Mouse (Mus musculus): ENCODE data around the gene Pih1d2. TPM values are rescaled to one million over a fixed set of nuclear protein-coding genes. Genes with fewer than 3 reads are reported as not detected.
A peak's percentile ranks its signal among the peaks of the same experiment; 100 is the strongest.

Pih1d2 gene
- polyA plus RNA-seq, 1 experiment: 2.3 TPM

GRCm38 (mm10) chr9:50590856-50591518 lies 26.1 kb upstream of the Pih1d2 start:
- TF ChIP-seq POLR2A (IDR thresholded peaks at IDR 0.05; ENCODE audit: borderline replicate concordance, insufficient read depth, low read length) (no peak), CTCF (IDR thresholded peaks at IDR 0.05; ENCODE audit: borderline replicate concordance, insufficient read depth, low read depth, low read length) (no peak)
- 72% methylated on average over 10 of the region's 10 CpGs for WGBS
- no peak overlapping the region for H3K4me3 ChIP-seq (replicated peaks; ENCODE audit: insufficient read depth, low read depth, low read length)

GRCm38 (mm10) chr9:50592955-50593354 lies 24.2 kb upstream of the Pih1d2 start:
- DNase-seq: no peak
- no peaks in the 10 kb centered on the region for H3K4me1 ChIP-seq (ENCODE audit: control insufficient read depth, insufficient read depth, low read length)
- no peaks in the 10 kb centered on the region for H3K27me3 ChIP-seq (ENCODE audit: control insufficient read depth, insufficient read depth, low read length)
- TF ChIP-seq CTCF (IDR thresholded peaks at IDR 0.05; ENCODE audit: borderline replicate concordance, insufficient read depth, low read depth, low read length) (no peak), POLR2A (IDR thresholded peaks at IDR 0.05; ENCODE audit: borderline replicate concordance, insufficient read depth, low read length) (no peak)
- no peak overlapping the region for H3K27ac ChIP-seq (ENCODE audit: insufficient read depth, low read length)
- H3K4me3 ChIP-seq (replicated peaks; ENCODE audit: insufficient read depth, low read depth, low read length): no peak overlapping the region
- 88% methylated on average over 9 of the region's 9 CpGs for WGBS

More at GRCm38 (mm10) chr9:50590856-50591518, 26.1 kb upstream of the Pih1d2 start:
- DNase-seq: no peak
- no peaks in the 10 kb centered on the region for H3K27me3 ChIP-seq (ENCODE audit: control insufficient read depth, insufficient read depth, low read length)
- H3K27ac ChIP-seq (ENCODE audit: insufficient read depth, low read length): no peak overlapping the region
- no peaks in the 10 kb centered on the region for H3K4me1 ChIP-seq (ENCODE audit: control insufficient read depth, insufficient read depth, low read length)

GRCm38 (mm10) chr9:50593544-50593943 lies 23.6 kb upstream of the Pih1d2 start:
- 73% methylated on average over 3 of the region's 3 CpGs for WGBS
- no peak for TF ChIP-seq POLR2A (IDR thresholded peaks at IDR 0.05; ENCODE audit: borderline replicate concordance, insufficient read depth, low read length)
- TF ChIP-seq CTCF (IDR thresholded peaks at IDR 0.05; ENCODE audit: borderline replicate concordance, insufficient read depth, low read depth, low read length): peak; percentile 38; the same call in 1 of the 2 replicates
- no peak for DNase-seq
- H3K27me3 ChIP-seq (ENCODE audit: control insufficient read depth, insufficient read depth, low read length): no peaks in the 10 kb centered on the region
- H3K27ac ChIP-seq (ENCODE audit: insufficient read depth, low read length): no peak overlapping the region
- H3K4me1 ChIP-seq (ENCODE audit: control insufficient read depth, insufficient read depth, low read length): no peaks in the 10 kb centered on the region
- H3K4me3 ChIP-seq (replicated peaks; ENCODE audit: insufficient read depth, low read depth, low read length): no peak overlapping the region

- no peak for DNase-seq
- WGBS: 72% methylated on average over 12 of the region's 12 CpGs
- Histone ChIP-seq H3K4me1 (ENCODE audit: control insufficient read depth, insufficient read depth, low read length) (no peaks in the 10 kb centered on the region), H3K27me3 (ENCODE audit: control insufficient read depth, insufficient read depth, low read length) (no peaks in the 10 kb centered on the region), H3K27ac (ENCODE audit: insufficient read depth, low read length) (no peak overlapping the region), H3K4me3 (replicated peaks; ENCODE audit: insufficient read depth, low read depth, low read length) (no peak overlapping the region)
- no peak for TF ChIP-seq CTCF (IDR thresholded peaks at IDR 0.05; ENCODE audit: borderline replicate concordance, insufficient read depth, low read depth, low read length)
- TF ChIP-seq POLR2A (IDR thresholded peaks at IDR 0.05; ENCODE audit: borderline replicate concordance, insufficient read depth, low read length): no peak
Observed at GRCm38 (mm10) chr9:50594794-50595417, 22.2 kb upstream of the Pih1d2 start.

- no peaks in the 10 kb centered on the region for H3K27me3 ChIP-seq (ENCODE audit: control insufficient read depth, insufficient read depth, low read length)
- no peak overlapping the region for H3K4me3 ChIP-seq (replicated peaks; ENCODE audit: insufficient read depth, low read depth, low read length)
- DNase-seq: no peak
- 90% methylated on average over 8 of the region's 8 CpGs for WGBS
- no peaks in the 10 kb centered on the region; the same call in 1 of the 2 replicates for H3K4me1 ChIP-seq (ENCODE audit: control insufficient read depth, insufficient read depth, low read length)
- TF ChIP-seq POLR2A (IDR thresholded peaks at IDR 0.05; ENCODE audit: borderline replicate concordance, insufficient read depth, low read length) (no peak), CTCF (IDR thresholded peaks at IDR 0.05; ENCODE audit: borderline replicate concordance, insufficient read depth, low read depth, low read length) (no peak)
- no peak overlapping the region for H3K27ac ChIP-seq (ENCODE audit: insufficient read depth, low read length)
Observed at GRCm38 (mm10) chr9:50596973-50597372, 20.1 kb upstream of the Pih1d2 start.

GRCm38 (mm10) chr9:50601536-50601935 lies 15.6 kb upstream of the Pih1d2 start:
- no peaks in the 10 kb centered on the region for H3K27me3 ChIP-seq (ENCODE audit: control insufficient read depth, insufficient read depth, low read length)
- H3K27ac ChIP-seq (ENCODE audit: insufficient read depth, low read length): no peak overlapping the region
- TF ChIP-seq POLR2A (IDR thresholded peaks at IDR 0.05; ENCODE audit: borderline replicate concordance, insufficient read depth, low read length) (no peak), CTCF (IDR thresholded peaks at IDR 0.05; ENCODE audit: borderline replicate concordance, insufficient read depth, low read depth, low read length) (no peak)
- no peak for DNase-seq
- 27% methylated on average over 6 of the region's 6 CpGs for WGBS
- peak overlapping the region; percentile 13 for H3K4me3 ChIP-seq (replicated peaks; ENCODE audit: insufficient read depth, low read depth, low read length)
- peaks cover 4% of the 10 kb centered on the region; the same call in 1 of the 2 replicates for H3K4me1 ChIP-seq (ENCODE audit: control insufficient read depth, insufficient read depth, low read length)

- Histone ChIP-seq H3K4me1 (ENCODE audit: control insufficient read depth, insufficient read depth, low read length) (peaks cover 4% of the 10 kb centered on the region; the same call in 1 of the 2 replicates), H3K27me3 (ENCODE audit: control insufficient read depth, insufficient read depth, low read length) (no peaks in the 10 kb centered on the region), H3K27ac (ENCODE audit: insufficient read depth, low read length) (no peak overlapping the region), H3K4me3 (replicated peaks; ENCODE audit: insufficient read depth, low read depth, low read length) (peak overlapping the region; percentile 95)
- 68% methylated on average over 7 of the region's 7 CpGs for WGBS
- no peak for DNase-seq
- no peak for TF ChIP-seq CTCF (IDR thresholded peaks at IDR 0.05; ENCODE audit: borderline replicate concordance, insufficient read depth, low read depth, low read length)
- TF ChIP-seq POLR2A (IDR thresholded peaks at IDR 0.05; ENCODE audit: borderline replicate concordance, insufficient read depth, low read length): no peak
Observed at GRCm38 (mm10) chr9:50602055-50602845, 14.9 kb upstream of the Pih1d2 start.
